Mouse (Mus musculus) heart, adult 2 months (tissue): Measurements from ENCODE around the gene Csrp2.

Experiments
- CTCF ChIP-seq: fragments of 200-600 bp; IDR thresholded peaks from 2 replicates; pipeline ENCODE4 v1.8.1; 2022; ENCODE audit warnings: antibody characterized with exemption, mild to moderate bottlenecking, moderate library complexity
- EP300 ChIP-seq: fragments of 200-500 bp; IDR thresholded peaks from 2 replicates; pipeline ENCODE4 v1.6.1; 2011; ENCODE audit warnings: low read depth, low read length, control low read depth; ENCODE audit not compliant: insufficient read depth
- POLR2A ChIP-seq: fragments of 200-500 bp; IDR thresholded peaks from 2 replicates; pipeline ENCODE4 v1.6.1; 2011; ENCODE audit warnings: mild to moderate bottlenecking, low read depth, low read length, control low read depth; ENCODE audit not compliant: insufficient read depth

DNA sequence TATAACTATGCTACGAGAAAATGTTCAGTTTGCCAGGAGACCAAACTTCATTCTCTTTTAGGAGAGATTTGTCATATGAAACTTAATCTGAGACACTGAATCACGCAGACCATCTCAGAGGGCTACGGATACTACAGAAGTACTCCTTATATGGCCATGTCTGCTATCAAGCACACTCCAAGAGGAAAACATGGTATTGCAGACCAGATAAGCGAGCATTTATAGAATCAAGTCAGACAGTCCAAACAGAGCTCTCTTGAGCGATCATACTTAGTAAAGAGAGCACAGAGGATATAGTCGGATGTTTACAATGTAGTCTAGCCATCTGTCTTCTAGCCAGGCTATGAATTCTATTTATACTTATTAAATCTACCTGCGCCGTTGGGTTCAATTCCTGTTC lies 44.7 kb upstream of the Csrp2 start:
- TF ChIP-seq CTCF (no peak), POLR2A (no peak), EP300 (no peak)
